Mouse (Mus musculus): ENCODE data around the gene Mtx2. TPM values are rescaled to one million over a fixed set of nuclear protein-coding genes. Genes with fewer than 3 reads are reported as not detected.

Gene Mtx2
- total RNA-seq (2014; rRNA removed) = 105 and 120 TPM in 2 replicates
- 131 and 145 TPM in 2 replicates for polyA plus RNA-seq (2015; fragmentation: Nextera tagmentation; extraction: Ambion mirVana)

DNA sequence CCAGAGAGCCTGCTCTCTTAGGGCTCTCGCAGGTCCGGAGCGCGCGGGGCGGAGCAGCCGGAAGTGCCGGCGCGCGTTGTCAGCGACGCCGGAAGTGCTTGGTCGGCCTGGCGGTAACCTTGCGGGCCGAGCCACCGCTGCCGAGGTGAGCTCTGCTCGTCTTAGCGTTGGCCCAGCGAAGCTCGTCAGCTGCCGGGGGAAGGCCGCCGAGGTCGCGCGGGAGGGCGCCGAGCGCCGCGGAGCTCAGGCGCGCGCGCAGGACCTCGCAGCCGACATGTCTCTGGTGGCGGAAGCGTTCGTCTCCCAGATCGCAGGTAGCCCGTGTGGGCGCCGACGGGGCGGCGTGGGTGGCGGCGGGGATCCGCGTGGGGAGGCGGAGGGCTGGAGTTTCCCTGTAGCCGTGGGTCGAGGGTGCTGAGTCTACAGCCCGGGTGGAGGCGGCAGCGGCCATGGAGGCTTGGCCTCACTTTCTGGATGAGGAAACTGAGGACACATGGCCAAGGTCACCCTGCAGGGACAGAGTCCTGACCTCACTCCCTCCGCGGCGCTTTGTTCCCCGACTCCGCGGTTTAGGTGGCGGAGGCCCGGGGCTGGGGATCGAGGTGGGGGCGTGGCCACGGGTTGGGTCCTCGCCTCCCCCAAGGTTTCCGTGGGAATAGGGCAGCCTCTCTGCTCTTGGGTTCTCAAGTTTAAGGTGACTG, at the start of gene Mtx2:
Gene Mtx2, plus strand, starts transcription at position 74 of the 701 bp plus-strand sequence.
- peak; percentile 87 for DNase-seq
- no peaks in the 10 kb centered on the region for H3K36me3 ChIP-seq (ENCODE audit: insufficient read depth)
- H3K4me1 ChIP-seq (ENCODE audit: insufficient read depth) = no peaks in the 10 kb centered on the region
- H3K27me3 ChIP-seq (ENCODE audit: insufficient read depth, low read length) = no peaks in the 10 kb centered on the region
- H3K27ac ChIP-seq (ENCODE audit: low read depth, low read length) = peak within 1 kb of the TSS; percentile 79
- H3K4me2 ChIP-seq (ENCODE audit: low read depth) = peak within 1 kb of the TSS; percentile 73
- H3K4me3 ChIP-seq (ENCODE audit: low read depth, low read length) = peak within 1 kb of the TSS; percentile 88
- no peaks in the 10 kb centered on the region for H3K9me3 ChIP-seq (ENCODE audit: low read length)
- peak; percentile 98 for ATAC-seq
- under 1% methylated on average over 74 of the region's 74 CpGs for WGBS
- no peak for TF ChIP-seq CTCF (IDR thresholded peaks at IDR 0.05; ENCODE audit: low read depth)
- H3K9ac ChIP-seq = peak within 1 kb of the TSS; percentile 91

GRCm38 (mm10) chr2:74777536-74778275, 47.9 kb upstream of the Mtx2 start:
- Histone ChIP-seq H3K27me3 (ENCODE audit: insufficient read depth, low read length) (peaks cover 4% of the 10 kb centered on the region; the same call in 1 of the 2 replicates), H3K27ac (ENCODE audit: low read depth, low read length) (no peak overlapping the region), H3K36me3 (ENCODE audit: insufficient read depth) (no peaks in the 10 kb centered on the region), H3K9ac (no peak overlapping the region), H3K4me3 (ENCODE audit: low read depth, low read length) (no peak overlapping the region), H3K9me3 (ENCODE audit: low read length) (no peaks in the 10 kb centered on the region), H3K4me1 (ENCODE audit: insufficient read depth) (no peaks in the 10 kb centered on the region), H3K4me2 (ENCODE audit: low read depth) (no peak overlapping the region)
- DNase-seq (peak; percentile 33), ATAC-seq (peak; percentile 5; the same call in 1 of the 2 replicates)
- 60% methylated on average over 13 of the region's 13 CpGs for WGBS
- TF ChIP-seq CTCF (IDR thresholded peaks at IDR 0.05; ENCODE audit: low read depth) = no peak

DNA sequence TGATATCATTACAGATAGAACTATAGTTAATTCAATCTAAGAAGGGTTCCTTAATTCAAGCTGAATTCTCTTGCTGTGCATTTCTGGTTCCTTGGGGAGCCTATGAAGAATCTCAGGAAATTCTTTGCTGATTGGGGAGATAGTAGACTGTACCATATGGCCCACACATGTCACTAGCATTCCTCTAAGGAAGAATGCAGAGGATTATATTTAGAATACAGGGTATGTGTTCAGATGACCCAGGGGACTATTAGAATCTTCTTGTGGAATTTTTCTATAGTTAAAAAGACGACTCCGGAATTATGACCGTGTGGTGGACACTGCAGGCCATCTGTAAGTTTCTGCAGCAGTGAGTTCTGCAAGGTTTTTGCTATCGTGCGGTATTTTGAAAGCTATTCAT, 44.2 kb upstream of the Mtx2 start:
- Histone ChIP-seq H3K9me3 (ENCODE audit: low read length) (no peaks in the 10 kb centered on the region), H3K4me1 (ENCODE audit: insufficient read depth) (no peaks in the 10 kb centered on the region), H3K27me3 (ENCODE audit: insufficient read depth, low read length) (peaks cover 4% of the 10 kb centered on the region; the same call in 1 of the 2 replicates), H3K4me3 (ENCODE audit: low read depth, low read length) (no peak overlapping the region), H3K4me2 (ENCODE audit: low read depth) (no peak overlapping the region), H3K27ac (ENCODE audit: low read depth, low read length) (no peak overlapping the region), H3K9ac (no peak overlapping the region), H3K36me3 (ENCODE audit: insufficient read depth) (no peaks in the 10 kb centered on the region)
- WGBS = 91% methylated on average over 5 of the region's 5 CpGs
- TF ChIP-seq CTCF (IDR thresholded peaks at IDR 0.05; ENCODE audit: low read depth) = no peak
- no peak for DNase-seq
- ATAC-seq = no peak

- no peak for ATAC-seq
- H3K27ac ChIP-seq (ENCODE audit: low read depth, low read length) = no peak overlapping the region
- no peak overlapping the region for H3K9ac ChIP-seq
- H3K36me3 ChIP-seq (ENCODE audit: insufficient read depth) = no peaks in the 10 kb centered on the region
- H3K9me3 ChIP-seq (ENCODE audit: low read length) = no peaks in the 10 kb centered on the region
- 45% methylated on average over 7 of the region's 7 CpGs for WGBS
- no peaks in the 10 kb centered on the region for H3K4me1 ChIP-seq (ENCODE audit: insufficient read depth)
- no peak for DNase-seq
- no peak overlapping the region for H3K4me3 ChIP-seq (ENCODE audit: low read depth, low read length)
- H3K27me3 ChIP-seq (ENCODE audit: insufficient read depth, low read length) = no peaks in the 10 kb centered on the region
- H3K4me2 ChIP-seq (ENCODE audit: low read depth) = no peak overlapping the region
- TF ChIP-seq CTCF (IDR thresholded peaks at IDR 0.05; ENCODE audit: low read depth) = no peak
Measured at GRCm38 (mm10) chr2:74795531-74795930, 30.1 kb upstream of the Mtx2 start.

- Histone ChIP-seq H3K9me3 (ENCODE audit: low read length) (no peaks in the 10 kb centered on the region), H3K4me2 (ENCODE audit: low read depth) (no peak overlapping the region), H3K27me3 (ENCODE audit: insufficient read depth, low read length) (no peaks in the 10 kb centered on the region), H3K27ac (ENCODE audit: low read depth, low read length) (no peak overlapping the region), H3K4me3 (ENCODE audit: low read depth, low read length) (no peak overlapping the region), H3K4me1 (ENCODE audit: insufficient read depth) (no peaks in the 10 kb centered on the region), H3K9ac (no peak overlapping the region), H3K36me3 (ENCODE audit: insufficient read depth) (no peaks in the 10 kb centered on the region)
- ATAC-seq (no peak), DNase-seq (no peak)
- TF ChIP-seq CTCF (IDR thresholded peaks at IDR 0.05; ENCODE audit: low read depth) = no peak
- WGBS = 82% methylated on average over 5 of the region's 5 CpGs
Measured at GRCm38 (mm10) chr2:74808431-74808830, 17.2 kb upstream of the Mtx2 start.

DNA sequence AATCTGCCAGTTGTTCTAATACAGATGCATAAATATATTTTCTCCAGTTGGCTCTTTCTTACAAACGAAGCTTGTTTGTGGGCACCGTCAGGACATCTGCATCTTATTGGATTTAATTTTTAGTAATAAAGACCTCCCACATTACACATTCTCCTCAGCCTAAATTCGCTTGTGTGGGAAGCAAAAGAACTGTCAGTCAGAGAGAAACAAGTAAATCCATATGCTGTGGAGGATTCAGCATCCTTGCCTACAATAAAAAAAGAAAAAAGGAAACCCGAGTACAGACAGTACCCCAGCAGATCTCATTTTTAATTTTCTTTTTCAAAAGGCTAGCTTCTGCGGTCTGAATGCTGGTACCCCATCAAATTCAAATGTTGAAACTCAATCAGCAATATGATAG, 2.9 kb upstream of the Mtx2 start:
- WGBS = 66% methylated on average over 5 of the region's 5 CpGs
- Histone ChIP-seq H3K36me3 (ENCODE audit: insufficient read depth) (no peaks in the 10 kb centered on the region), H3K4me2 (ENCODE audit: low read depth) (no peak overlapping the region), H3K27me3 (ENCODE audit: insufficient read depth, low read length) (no peaks in the 10 kb centered on the region), H3K4me1 (ENCODE audit: insufficient read depth) (no peaks in the 10 kb centered on the region), H3K9ac (no peak overlapping the region), H3K9me3 (ENCODE audit: low read length) (no peaks in the 10 kb centered on the region), H3K27ac (ENCODE audit: low read depth, low read length) (no peak overlapping the region), H3K4me3 (ENCODE audit: low read depth, low read length) (no peak overlapping the region)
- DNase-seq (no peak), ATAC-seq (no peak)
- TF ChIP-seq CTCF (IDR thresholded peaks at IDR 0.05; ENCODE audit: low read depth) = no peak

GRCm38 (mm10) chr2:74825371-74825729, 253 bp upstream of the Mtx2 start:
- H3K27me3 ChIP-seq (ENCODE audit: insufficient read depth, low read length) = no peaks in the 10 kb centered on the region
- WGBS = 72% methylated on average over 3 of the region's 3 CpGs

More at GRCm38 (mm10) chr2:74825371-74825729, 253 bp upstream of the Mtx2 start:
- Histone ChIP-seq H3K4me3 (ENCODE audit: low read depth, low read length) (peak overlapping the region; percentile 88), H3K36me3 (ENCODE audit: insufficient read depth) (no peaks in the 10 kb centered on the region), H3K9me3 (ENCODE audit: low read length) (no peaks in the 10 kb centered on the region), H3K4me1 (ENCODE audit: insufficient read depth) (no peaks in the 10 kb centered on the region), H3K27ac (ENCODE audit: low read depth, low read length) (peak overlapping the region; percentile 79), H3K9ac (peak overlapping the region; percentile 91), H3K4me2 (ENCODE audit: low read depth) (peak overlapping the region; percentile 73)
- TF ChIP-seq CTCF (IDR thresholded peaks at IDR 0.05; ENCODE audit: low read depth) = no peak
- DNase-seq (no peak), ATAC-seq (peak; percentile 38)
